Mouse (Mus musculus): Measurements from ENCODE around the gene Rps15a.

DNA sequence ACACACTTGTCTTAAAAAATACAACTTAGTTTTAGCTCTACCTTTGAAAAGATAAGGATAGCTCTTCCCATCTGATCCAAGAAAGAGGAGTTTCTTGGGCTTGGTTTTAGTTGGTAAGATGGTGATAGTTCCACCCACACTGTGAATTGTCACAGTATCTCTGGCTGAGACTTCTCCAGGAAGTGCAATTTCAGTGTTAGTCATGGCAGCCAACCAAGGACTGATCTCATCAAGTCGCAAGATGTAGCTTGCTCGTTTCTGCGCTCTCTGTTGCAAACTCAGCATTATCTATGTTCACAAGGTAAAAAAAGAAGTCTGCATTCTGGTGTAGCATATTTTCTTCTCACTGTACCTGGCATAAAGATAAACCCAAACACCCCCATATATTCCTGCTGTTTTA lies 44.1 kb upstream of the Rps15a start:
- no peak for TF ChIP-seq CTCF (IDR thresholded peaks at IDR 0.05; ENCODE audit: borderline replicate concordance, control insufficient read depth, extremely low read depth, insufficient read depth, low read length, poor library complexity)
- no peak for TF ChIP-seq POLR2A (IDR thresholded peaks at IDR 0.05; ENCODE audit: control insufficient read depth, extremely low read depth, insufficient read depth, low read length, poor library complexity)
